Mouse (Mus musculus) forebrain, embryonic 14.5 days (tissue): ENCODE data around the gene Hnf4a. TPM values are rescaled to one million over a fixed set of nuclear protein-coding genes. Genes with fewer than 3 reads are reported as not detected.
A peak's percentile ranks its signal among the peaks of the same experiment; 100 is the strongest.

ENCODE experiments used
- ATAC-seq: fragments of 200-750 bp; cut with Nextera tagmentation; 2 replicates; pipeline ENCODE4 v1.8.0; 2017; ENCODE audit warnings: mild to moderate bottlenecking, moderate library complexity
- DNase-seq: peaks from one replicate; pipeline ENCODE4 v3.0.0-alpha.2; 2015; ENCODE audit warnings: low spot score
- H3K27ac ChIP-seq: fragments of 300-500 bp; sonication (generic); 2 replicates; pipeline ENCODE4 v1.5.1; 2014; ENCODE audit warnings: low read depth, mild to moderate bottlenecking, control low read depth, low read length, moderate library complexity
- H3K27me3 ChIP-seq: fragments of 300-500 bp; sonication (generic); replicated peaks from 2 replicates; pipeline ENCODE4 v1.6.1; 2014; ENCODE audit warnings: low read length, control low read depth, mixed read lengths; ENCODE audit not compliant: control insufficient read depth, insufficient read depth
- H3K36me3 ChIP-seq: fragments of 300-500 bp; sonication (generic); 2 replicates; pipeline ENCODE4 v1.6.1; 2014; ENCODE audit warnings: low read length, control low read depth; ENCODE audit not compliant: control insufficient read depth, insufficient read depth
- H3K4me1 ChIP-seq: fragments of 300-500 bp; sonication (generic); 2 replicates; pipeline ENCODE4 v1.6.1; 2014; ENCODE audit warnings: antibody characterized with exemption, low read length, control low read depth; ENCODE audit not compliant: control insufficient read depth, insufficient read depth
- H3K4me2 ChIP-seq: fragments of 300-500 bp; sonication (generic); 2 replicates; pipeline ENCODE4 v1.6.1; 2014; ENCODE audit warnings: mild to moderate bottlenecking, control low read depth, low read length
- H3K4me3 ChIP-seq: fragments of 300-500 bp; sonication (generic); 2 replicates; pipeline ENCODE4 v1.5.1; 2014; ENCODE audit warnings: low read depth, low read length, control low read depth
- H3K9ac ChIP-seq: fragments of 300-500 bp; sonication (generic); 2 replicates; pipeline ENCODE4 v1.6.1; 2014; ENCODE audit warnings: mild to moderate bottlenecking, low read length, control low read depth, moderate library complexity
- H3K9me3 ChIP-seq: fragments of 300-500 bp; sonication (generic); replicated peaks from 2 replicates; pipeline ENCODE4 v1.6.1; 2016; ENCODE audit warnings: low read length, control low read depth, mixed read lengths; ENCODE audit not compliant: control insufficient read depth
- WGBS: fragments of 180-500 bp; shearing (Covaris S2); extraction: QIAGEN DNeasy Blood & Tissue Kit; methylation state at CpG from one replicate; pipeline ENCODE4 v1.1.7; 2014; 5-methylcytosine and 5-hydroxymethylcytosine counted together
- polyA plus RNA-seq: library from polyadenylated mRNA; unstranded; fragments of >200 nt; fragmentation: Nextera tagmentation; extraction: Ambion mirVana; gene quantifications from 2 replicates; pipeline ENCODE4 v1.2.1, GENCODE M21; 2014

The Hnf4a gene
- polyA plus RNA-seq, 1 experiment from 2014 or later: not detected

DNA sequence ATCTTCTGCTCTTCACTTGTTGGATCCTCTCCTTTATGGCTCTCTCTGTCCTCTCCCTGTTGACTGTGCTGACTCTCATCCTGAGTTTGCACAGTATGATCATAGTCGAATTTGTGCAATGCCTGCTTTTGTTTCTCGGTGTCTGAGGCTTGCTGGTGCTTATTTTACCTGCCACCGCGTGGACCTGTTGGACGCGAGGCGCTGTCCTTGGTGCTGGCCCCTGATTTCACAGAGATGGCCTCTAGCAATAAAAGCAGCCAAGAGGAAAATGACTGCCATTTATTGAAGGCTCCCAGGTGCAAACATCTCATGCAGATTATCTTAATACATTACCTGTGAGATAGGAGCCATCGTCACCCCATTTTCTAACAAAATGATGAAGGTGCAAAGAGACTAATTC, 58.0 kb downstream of the Hnf4a start:
- H3K27ac ChIP-seq: no peak overlapping the region
- WGBS: 29% methylated on average over 8 of the region's 8 CpGs
- H3K9ac ChIP-seq: no peak overlapping the region
- ATAC-seq (no peak), DNase-seq (no peak)
- no peaks in the 10 kb centered on the region for H3K9me3 ChIP-seq
- H3K36me3 ChIP-seq: no peaks in the 10 kb centered on the region
- H3K4me3 ChIP-seq: no peak overlapping the region
- no peaks in the 10 kb centered on the region for H3K27me3 ChIP-seq
- no peak overlapping the region for H3K4me2 ChIP-seq
- H3K4me1 ChIP-seq: no peaks in the 10 kb centered on the region

DNA sequence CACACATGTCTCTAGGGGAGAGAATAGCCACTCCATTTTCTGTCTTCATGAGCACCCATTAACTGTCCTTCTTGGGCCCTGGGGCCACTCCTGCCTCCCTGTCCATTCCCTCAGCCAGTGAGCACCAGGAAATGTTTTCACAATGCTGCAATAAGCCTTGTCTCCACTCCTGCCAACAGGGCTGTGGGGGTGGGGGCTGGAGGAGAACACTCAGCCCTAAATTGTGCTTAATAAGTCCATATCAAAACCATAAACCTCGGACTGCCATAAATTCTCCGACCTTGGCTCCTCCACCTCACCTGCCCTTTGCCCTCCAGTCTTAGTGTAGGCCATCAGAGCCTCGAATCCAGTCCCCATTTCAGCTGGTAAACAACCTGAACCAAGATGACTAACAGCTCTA, 67.7 kb downstream of the Hnf4a start:
- Histone ChIP-seq H3K9ac (no peak overlapping the region), H3K27ac (no peak overlapping the region), H3K4me3 (no peak overlapping the region), H3K4me2 (no peak overlapping the region), H3K9me3 (no peaks in the 10 kb centered on the region), H3K27me3 (no peaks in the 10 kb centered on the region), H3K36me3 (no peaks in the 10 kb centered on the region), H3K4me1 (no peaks in the 10 kb centered on the region)
- WGBS: 86% methylated on average over 3 of the region's 3 CpGs
- DNase-seq (no peak), ATAC-seq (no peak)

DNA sequence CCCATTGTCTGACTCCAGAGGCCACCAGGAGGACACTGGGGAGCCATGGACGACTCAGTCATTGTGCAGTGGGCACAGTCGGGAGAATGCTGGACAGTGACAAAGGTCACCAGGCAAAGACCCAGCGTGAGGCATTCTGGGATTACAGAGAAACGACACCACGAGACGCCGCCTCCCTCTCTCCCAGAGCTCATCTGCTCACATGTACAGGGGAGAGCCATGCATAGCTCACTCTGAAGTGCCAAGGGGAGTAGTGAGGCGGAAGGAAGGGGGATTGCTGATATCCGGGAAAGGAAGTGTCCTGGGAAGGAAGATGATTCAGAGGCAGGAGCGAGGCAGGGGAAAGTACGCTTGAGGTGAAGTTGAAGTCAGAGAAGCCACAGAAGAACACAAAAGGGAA, 68.6 kb downstream of the Hnf4a start:
- H3K4me1 ChIP-seq: no peaks in the 10 kb centered on the region
- WGBS: 50% methylated on average over 11 of the region's 11 CpGs
- H3K4me2 ChIP-seq: no peak overlapping the region
- H3K4me3 ChIP-seq: no peak overlapping the region
- no peak overlapping the region for H3K9ac ChIP-seq
- DNase-seq (no peak), ATAC-seq (no peak)
- H3K27ac ChIP-seq: no peak overlapping the region
- H3K36me3 ChIP-seq: no peaks in the 10 kb centered on the region
- no peaks in the 10 kb centered on the region for H3K9me3 ChIP-seq
- H3K27me3 ChIP-seq: no peaks in the 10 kb centered on the region

DNA sequence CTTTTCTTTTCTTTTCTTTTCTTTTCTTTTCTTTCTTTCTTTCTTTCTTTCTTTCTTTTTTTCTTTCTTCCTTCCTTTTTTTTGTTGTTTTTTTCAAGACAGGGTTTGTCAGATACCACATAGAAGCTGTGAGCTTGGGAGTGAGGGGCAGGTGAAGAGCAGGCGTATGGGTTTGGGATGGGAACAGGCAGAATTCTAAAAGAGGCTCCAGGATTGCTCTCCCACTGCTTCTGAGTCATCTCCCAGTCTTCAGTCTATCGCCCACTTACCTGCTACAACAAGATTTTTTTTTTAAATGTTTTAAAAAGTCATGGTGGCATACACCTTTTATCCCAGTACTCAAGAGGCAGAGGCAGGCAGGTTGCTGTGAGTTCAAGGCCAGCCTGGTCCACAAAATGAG, 71.4 kb downstream of the Hnf4a start:
- no peaks in the 10 kb centered on the region for H3K27me3 ChIP-seq
- no peak overlapping the region for H3K27ac ChIP-seq
- H3K4me2 ChIP-seq: no peak overlapping the region
- no peak overlapping the region for H3K9ac ChIP-seq
- H3K9me3 ChIP-seq: no peaks in the 10 kb centered on the region
- H3K4me3 ChIP-seq: no peak overlapping the region
- ATAC-seq (no peak), DNase-seq (no peak)
- no peaks in the 10 kb centered on the region for H3K36me3 ChIP-seq
- no peaks in the 10 kb centered on the region for H3K4me1 ChIP-seq
- 87% methylated on average over 2 of the region's 2 CpGs for WGBS

DNA sequence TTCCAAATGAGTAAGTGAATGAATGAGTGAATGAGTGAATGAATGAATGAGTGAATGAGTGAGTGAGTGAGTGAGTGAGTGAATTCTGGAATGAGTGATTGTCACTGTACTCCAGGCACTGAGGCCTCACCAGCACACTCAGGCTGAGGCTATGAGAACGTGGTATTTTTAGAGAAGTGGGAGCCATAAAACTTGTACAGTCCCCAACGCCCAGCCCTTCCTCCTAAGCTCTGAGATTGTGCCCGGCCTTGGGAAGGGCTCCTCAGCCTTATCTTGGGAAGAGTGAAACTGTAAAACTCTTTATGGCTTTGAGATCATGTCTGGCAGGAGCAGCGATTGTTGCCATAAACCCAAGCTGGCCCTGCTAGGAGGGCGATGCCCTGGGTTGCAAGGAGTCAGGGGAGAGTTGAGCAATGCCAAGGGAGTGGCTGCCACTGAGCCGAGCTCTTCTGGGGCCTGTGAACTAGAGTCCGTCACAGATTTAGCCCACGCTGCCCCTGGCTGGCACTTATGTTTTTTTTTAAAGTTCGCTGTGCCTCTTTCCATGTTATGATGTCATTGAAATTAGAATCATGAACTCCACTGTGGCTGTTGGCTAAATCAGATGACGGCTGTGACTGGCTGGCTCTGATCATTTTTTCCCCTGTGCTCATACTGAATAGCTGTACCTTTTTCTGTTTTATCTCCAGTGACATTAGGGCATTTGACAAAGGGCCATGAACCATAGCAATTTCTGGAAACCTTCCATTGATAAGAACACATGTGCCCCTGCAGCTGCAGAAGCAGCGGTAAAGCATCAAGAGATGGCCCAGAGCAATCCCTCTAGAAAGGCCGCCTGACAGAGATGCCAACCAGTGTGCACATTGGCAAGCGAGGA, 73.7 kb downstream of the Hnf4a start:
- H3K9me3 ChIP-seq: no peaks in the 10 kb centered on the region

GRCm38 (mm10) chr2:163583226-163584087, 76.8 kb downstream of the Hnf4a start:
- H3K27me3 ChIP-seq: no peaks in the 10 kb centered on the region
- DNase-seq: no peak
- WGBS: 94% methylated on average over 10 of the region's 10 CpGs
- H3K9ac ChIP-seq: no peak overlapping the region
- H3K9me3 ChIP-seq: no peaks in the 10 kb centered on the region
- H3K27ac ChIP-seq: no peak overlapping the region
- no peak overlapping the region for H3K4me2 ChIP-seq
- ATAC-seq: no peak
- H3K36me3 ChIP-seq: no peaks in the 10 kb centered on the region
- H3K4me3 ChIP-seq: no peak overlapping the region
- no peaks in the 10 kb centered on the region for H3K4me1 ChIP-seq

More for the DNA sequence above, 73.7 kb downstream of the Hnf4a start:
- Histone ChIP-seq H3K9ac (no peak overlapping the region), H3K4me3 (no peak overlapping the region), H3K4me1 (no peaks in the 10 kb centered on the region), H3K27ac (no peak overlapping the region), H3K27me3 (no peaks in the 10 kb centered on the region), H3K4me2 (no peak overlapping the region), H3K36me3 (no peaks in the 10 kb centered on the region)
- DNase-seq (no peak), ATAC-seq (no peak)
- WGBS: 85% methylated on average over 13 of the region's 13 CpGs

GRCm38 (mm10) chr2:163584088-163584426, 77.4 kb downstream of the Hnf4a start:
- Histone ChIP-seq H3K27ac (no peak overlapping the region), H3K36me3 (no peaks in the 10 kb centered on the region), H3K4me2 (no peak overlapping the region), H3K4me3 (no peak overlapping the region), H3K9ac (no peak overlapping the region), H3K27me3 (no peaks in the 10 kb centered on the region), H3K4me1 (no peaks in the 10 kb centered on the region), H3K9me3 (no peaks in the 10 kb centered on the region)
- 72% methylated on average over 10 of the region's 10 CpGs for WGBS
- DNase-seq: peak; percentile 12
- ATAC-seq: no peak

DNA sequence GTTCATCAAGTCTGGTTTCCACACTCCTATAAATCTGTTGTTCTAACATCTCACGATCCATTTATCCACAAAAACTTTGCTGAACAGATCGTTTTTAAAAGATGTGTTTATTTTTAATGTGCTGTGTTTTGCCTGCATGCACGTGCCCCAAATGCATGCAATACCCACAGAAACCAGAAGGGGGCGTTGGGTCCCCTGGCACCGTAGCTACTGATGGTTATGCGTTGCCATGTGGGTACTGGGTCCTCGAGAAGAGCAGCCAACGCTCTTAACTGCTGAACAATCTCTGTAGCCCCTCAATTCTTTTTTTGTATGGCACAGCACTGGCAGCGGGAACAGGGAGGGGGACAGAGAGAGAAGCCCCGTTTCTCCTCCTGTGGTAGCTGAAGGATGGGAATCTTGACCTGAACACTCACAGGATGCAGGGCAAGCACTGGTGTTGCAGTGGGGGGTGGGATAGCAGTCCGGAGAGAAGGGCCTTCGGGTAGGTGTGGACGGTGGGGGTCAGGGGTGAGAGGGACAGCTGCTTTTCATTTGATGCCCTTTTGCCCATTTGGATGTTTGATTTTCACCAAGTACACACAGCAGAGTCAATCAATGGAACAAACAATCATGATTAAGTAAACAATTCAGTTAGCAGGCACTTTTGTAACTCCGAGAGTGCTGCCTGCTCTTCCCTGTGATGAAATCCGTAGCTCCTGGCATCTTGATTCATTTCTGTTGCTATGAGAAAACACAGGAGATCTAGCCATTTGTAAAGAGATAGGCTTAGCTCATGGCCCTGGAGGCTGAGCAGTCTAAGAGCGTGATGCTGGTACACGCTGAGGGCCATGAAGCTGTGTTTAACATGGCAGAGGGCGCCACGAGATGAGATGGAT, 80.0 kb downstream of the Hnf4a start:
- Histone ChIP-seq H3K4me1 (no peaks in the 10 kb centered on the region), H3K27me3 (no peaks in the 10 kb centered on the region), H3K4me3 (no peak overlapping the region), H3K27ac (no peak overlapping the region), H3K9ac (no peak overlapping the region), H3K4me2 (no peak overlapping the region), H3K9me3 (no peaks in the 10 kb centered on the region), H3K36me3 (no peaks in the 10 kb centered on the region)
- WGBS: 51% methylated on average over 19 of the region's 19 CpGs
- ATAC-seq: no peak
- peak; percentile 49 for DNase-seq
